Mouse (Mus musculus): ENCODE measurements at regions not wholly inside any gene's neighbourhood (a gene's known extent, or its start where the extent isn't known, plus 50 kb on each side); places are given as distances from the start of the nearest gene placed in this dataset.

- Histone ChIP-seq H3K4me1 (ENCODE audit: insufficient read depth, low read depth, low read length) (no peaks in the 10 kb centered on the region), H3K27me3 (replicated peaks; ENCODE audit: insufficient read depth, low read length) (no peaks in the 10 kb centered on the region), H3K36me3 (ENCODE audit: insufficient read depth, low read length) (no peaks in the 10 kb centered on the region), H3K4me2 (replicated peaks; ENCODE audit: low read depth, low read length) (no peak overlapping the region), H3K9ac (replicated peaks; ENCODE audit: low read depth) (no peak overlapping the region), H3K4me3 (ENCODE audit: low read depth, low read length) (no peak overlapping the region), H3K9me3 (ENCODE audit: low read length) (no peaks in the 10 kb centered on the region), H3K27ac (ENCODE audit: low read length) (no peak overlapping the region)
- TF ChIP-seq EP300 (IDR thresholded peaks at IDR 0.05) (no peak), CTCF (IDR thresholded peaks at IDR 0.05) (no peak)
- 69% methylated on average over 7 of the region's 7 CpGs for WGBS
- DNase-seq (ENCODE audit: low spot score) (peak; percentile 25), ATAC-seq (no peak)
Measured at GRCm38 (mm10) chr3:9154172-9154571, 455.7 kb downstream of the Zfp704 start.

- Histone ChIP-seq H3K36me3 (ENCODE audit: insufficient read depth, low read length) (no peaks in the 10 kb centered on the region), H3K9ac (replicated peaks; ENCODE audit: low read depth) (no peak overlapping the region), H3K4me1 (ENCODE audit: insufficient read depth, low read depth, low read length) (no peaks in the 10 kb centered on the region), H3K9me3 (ENCODE audit: low read length) (no peaks in the 10 kb centered on the region), H3K27me3 (replicated peaks; ENCODE audit: insufficient read depth, low read length) (no peaks in the 10 kb centered on the region), H3K4me2 (replicated peaks; ENCODE audit: low read depth, low read length) (no peak overlapping the region), H3K4me3 (ENCODE audit: low read depth, low read length) (no peak overlapping the region), H3K27ac (ENCODE audit: low read length) (no peak overlapping the region)
- DNase-seq (ENCODE audit: low spot score) (no peak), ATAC-seq (no peak)
- TF ChIP-seq EP300 (IDR thresholded peaks at IDR 0.05) (no peak), CTCF (IDR thresholded peaks at IDR 0.05) (no peak)
- WGBS: 34% methylated on average over 5 of the region's 5 CpGs
Measured at GRCm38 (mm10) chr3:9153690-9154089, 456.2 kb downstream of the Zfp704 start.

DNA sequence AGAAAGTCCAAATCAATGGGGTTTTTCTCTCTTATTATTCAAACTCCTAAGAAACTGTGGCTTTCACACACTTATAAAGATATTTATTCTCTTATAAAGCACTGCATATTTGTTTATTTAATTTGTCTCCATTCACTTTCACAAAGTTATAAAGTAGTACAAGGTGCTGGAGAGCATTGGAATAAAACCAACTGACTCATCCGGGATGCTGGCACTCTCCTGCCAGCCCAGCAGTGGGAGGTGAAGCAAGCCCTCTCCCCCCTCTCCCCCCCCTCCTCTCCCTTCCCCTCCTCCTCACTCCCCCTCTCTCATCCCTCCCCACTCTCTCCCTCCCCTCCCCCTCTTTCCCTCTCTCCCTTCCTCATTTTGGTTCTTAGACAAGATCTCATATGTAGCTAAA, 457.6 kb downstream of the Zfp704 start:
- DNase-seq (ENCODE audit: low spot score) (no peak), ATAC-seq (no peak)
- TF ChIP-seq CTCF (IDR thresholded peaks at IDR 0.05): no peak
- no peak overlapping the region for H3K27ac ChIP-seq (ENCODE audit: low read length)
- no peaks in the 10 kb centered on the region for H3K9me3 ChIP-seq (ENCODE audit: low read length)
- 41% methylated on average over 1 of the region's 1 CpGs for WGBS
- H3K9ac ChIP-seq (replicated peaks; ENCODE audit: low read depth): no peak overlapping the region
- no peaks in the 10 kb centered on the region for H3K27me3 ChIP-seq (replicated peaks; ENCODE audit: insufficient read depth, low read length)
- no peak overlapping the region for H3K4me2 ChIP-seq (replicated peaks; ENCODE audit: low read depth, low read length)
- H3K4me3 ChIP-seq (ENCODE audit: low read depth, low read length): no peak overlapping the region
- H3K4me1 ChIP-seq (ENCODE audit: insufficient read depth, low read depth, low read length): no peaks in the 10 kb centered on the region
- H3K36me3 ChIP-seq (ENCODE audit: insufficient read depth, low read length): no peaks in the 10 kb centered on the region

DNA sequence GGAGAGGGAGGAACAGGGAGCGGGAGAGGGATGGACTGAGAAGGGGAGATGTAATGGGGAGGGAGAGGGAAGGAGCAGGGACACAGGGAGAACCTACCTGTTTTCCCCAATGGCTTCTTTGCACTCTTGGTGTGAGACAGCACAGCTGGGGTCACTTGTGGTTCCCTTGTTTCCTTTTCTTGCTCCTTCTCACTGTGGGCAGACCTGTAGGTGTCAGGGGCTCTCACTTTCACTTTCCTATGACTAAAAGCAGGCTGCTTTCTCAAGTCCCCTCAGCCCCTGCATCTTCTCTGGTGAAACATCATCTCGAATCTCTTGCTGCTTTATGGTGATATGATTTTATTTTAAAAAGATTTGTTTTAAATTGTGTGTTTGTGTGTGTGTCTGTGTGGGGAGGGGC, 458.3 kb downstream of the Zfp704 start:
- H3K4me2 ChIP-seq (replicated peaks; ENCODE audit: low read depth, low read length): no peak overlapping the region
- H3K4me1 ChIP-seq (ENCODE audit: insufficient read depth, low read depth, low read length): no peaks in the 10 kb centered on the region
- DNase-seq (ENCODE audit: low spot score) (no peak), ATAC-seq (no peak)
- H3K9ac ChIP-seq (replicated peaks; ENCODE audit: low read depth): no peak overlapping the region
- WGBS: 47% methylated on average over 2 of the region's 2 CpGs
- no peaks in the 10 kb centered on the region for H3K9me3 ChIP-seq (ENCODE audit: low read length)
- TF ChIP-seq EP300 (IDR thresholded peaks at IDR 0.05) (no peak), CTCF (IDR thresholded peaks at IDR 0.05) (no peak)
- no peak overlapping the region for H3K4me3 ChIP-seq (ENCODE audit: low read depth, low read length)
- H3K27me3 ChIP-seq (replicated peaks; ENCODE audit: insufficient read depth, low read length): no peaks in the 10 kb centered on the region
- H3K27ac ChIP-seq (ENCODE audit: low read length): no peak overlapping the region
- no peaks in the 10 kb centered on the region for H3K36me3 ChIP-seq (ENCODE audit: insufficient read depth, low read length)

DNA sequence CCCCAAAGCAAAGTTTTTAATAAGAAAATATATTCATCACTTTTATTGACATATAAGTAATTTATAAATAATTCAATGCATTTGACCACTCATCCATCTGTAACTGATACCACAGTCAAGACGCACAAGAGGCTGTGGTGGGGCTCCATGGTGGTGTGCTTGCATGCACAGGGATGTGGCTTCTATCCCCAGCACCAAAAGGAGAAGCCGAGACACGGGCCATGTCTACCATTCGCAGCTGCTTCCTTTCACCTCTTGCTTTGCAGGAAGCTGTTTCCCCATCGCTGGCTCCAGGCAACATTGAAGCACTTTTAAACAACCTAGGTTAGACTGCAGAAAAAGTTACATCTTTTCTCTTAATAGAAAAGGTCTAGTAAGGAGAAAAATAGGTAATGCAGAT, 461.3 kb downstream of the Zfp704 start:
- no peak overlapping the region for H3K4me3 ChIP-seq (ENCODE audit: low read depth, low read length)
- ATAC-seq (no peak), DNase-seq (ENCODE audit: low spot score) (no peak)
- H3K4me1 ChIP-seq (ENCODE audit: insufficient read depth, low read depth, low read length): no peaks in the 10 kb centered on the region
- H3K36me3 ChIP-seq (ENCODE audit: insufficient read depth, low read length): no peaks in the 10 kb centered on the region
- no peak overlapping the region for H3K4me2 ChIP-seq (replicated peaks; ENCODE audit: low read depth, low read length)
- no peak for TF ChIP-seq EP300 (IDR thresholded peaks at IDR 0.05)
- no peak for TF ChIP-seq CTCF (IDR thresholded peaks at IDR 0.05)
- H3K27ac ChIP-seq (ENCODE audit: low read length): no peak overlapping the region
- H3K9ac ChIP-seq (replicated peaks; ENCODE audit: low read depth): no peak overlapping the region
- H3K27me3 ChIP-seq (replicated peaks; ENCODE audit: insufficient read depth, low read length): no peaks in the 10 kb centered on the region
- no peaks in the 10 kb centered on the region for H3K9me3 ChIP-seq (ENCODE audit: low read length)
- WGBS: 72% methylated on average over 5 of the region's 5 CpGs

DNA sequence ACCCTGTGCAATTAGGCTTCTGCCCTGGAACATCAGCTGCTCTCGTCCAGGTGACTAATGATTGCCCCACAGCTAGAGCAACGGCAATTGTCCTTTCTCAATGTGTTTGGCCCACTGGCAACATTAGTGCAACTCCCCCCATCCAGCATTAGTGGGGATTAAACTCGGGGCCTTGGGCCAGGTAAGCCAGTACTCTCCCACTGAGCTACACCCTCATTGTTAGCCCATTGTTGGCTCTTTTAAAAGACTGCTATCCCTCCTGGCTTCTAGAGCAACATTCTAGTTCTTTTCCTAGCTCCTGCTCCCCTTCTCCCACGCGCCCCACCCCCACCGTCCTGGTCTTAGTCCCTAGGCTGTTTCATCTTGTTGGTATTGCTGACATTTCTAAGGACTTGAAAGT, 463.4 kb downstream of the Zfp704 start:
- no peak overlapping the region for H3K27ac ChIP-seq (ENCODE audit: low read length)
- no peaks in the 10 kb centered on the region for H3K27me3 ChIP-seq (replicated peaks; ENCODE audit: insufficient read depth, low read length)
- H3K4me2 ChIP-seq (replicated peaks; ENCODE audit: low read depth, low read length): no peak overlapping the region
- no peaks in the 10 kb centered on the region for H3K9me3 ChIP-seq (ENCODE audit: low read length)
- ATAC-seq: no peak
- 67% methylated on average over 6 of the region's 6 CpGs for WGBS
- H3K36me3 ChIP-seq (ENCODE audit: insufficient read depth, low read length): no peaks in the 10 kb centered on the region
- H3K9ac ChIP-seq (replicated peaks; ENCODE audit: low read depth): no peak overlapping the region
- TF ChIP-seq CTCF (IDR thresholded peaks at IDR 0.05): no peak
- TF ChIP-seq EP300 (IDR thresholded peaks at IDR 0.05): no peak
- H3K4me1 ChIP-seq (ENCODE audit: insufficient read depth, low read depth, low read length): no peaks in the 10 kb centered on the region
- DNase-seq (ENCODE audit: low spot score): no peak
- no peak overlapping the region for H3K4me3 ChIP-seq (ENCODE audit: low read depth, low read length)

- no peaks in the 10 kb centered on the region for H3K27me3 ChIP-seq (replicated peaks; ENCODE audit: insufficient read depth, low read length)
- DNase-seq (ENCODE audit: low spot score): peak; percentile 13
- no peak overlapping the region for H3K27ac ChIP-seq (ENCODE audit: low read length)
- no peak overlapping the region for H3K9ac ChIP-seq (replicated peaks; ENCODE audit: low read depth)
- no peak overlapping the region for H3K4me3 ChIP-seq (ENCODE audit: low read depth, low read length)
- 64% methylated on average over 7 of the region's 7 CpGs for WGBS
- no peak overlapping the region for H3K4me2 ChIP-seq (replicated peaks; ENCODE audit: low read depth, low read length)
- ATAC-seq: no peak
- no peaks in the 10 kb centered on the region for H3K9me3 ChIP-seq (ENCODE audit: low read length)
- no peaks in the 10 kb centered on the region for H3K36me3 ChIP-seq (ENCODE audit: insufficient read depth, low read length)
- H3K4me1 ChIP-seq (ENCODE audit: insufficient read depth, low read depth, low read length): no peaks in the 10 kb centered on the region
- TF ChIP-seq EP300 (IDR thresholded peaks at IDR 0.05) (no peak), CTCF (IDR thresholded peaks at IDR 0.05) (no peak)
Measured at GRCm38 (mm10) chr3:9145612-9146011, 464.3 kb downstream of the Zfp704 start.
